Mouse (Mus musculus): ENCODE measurements around the gene Map3k5. TPM values are rescaled to one million over a fixed set of nuclear protein-coding genes. Genes with fewer than 3 reads are reported as not detected.
A peak's percentile ranks its signal among the peaks of the same experiment; 100 is the strongest.

Map3k5 gene
- polyA plus RNA-seq, 1 experiment from 2014 or later: 0.50 TPM

DNA sequence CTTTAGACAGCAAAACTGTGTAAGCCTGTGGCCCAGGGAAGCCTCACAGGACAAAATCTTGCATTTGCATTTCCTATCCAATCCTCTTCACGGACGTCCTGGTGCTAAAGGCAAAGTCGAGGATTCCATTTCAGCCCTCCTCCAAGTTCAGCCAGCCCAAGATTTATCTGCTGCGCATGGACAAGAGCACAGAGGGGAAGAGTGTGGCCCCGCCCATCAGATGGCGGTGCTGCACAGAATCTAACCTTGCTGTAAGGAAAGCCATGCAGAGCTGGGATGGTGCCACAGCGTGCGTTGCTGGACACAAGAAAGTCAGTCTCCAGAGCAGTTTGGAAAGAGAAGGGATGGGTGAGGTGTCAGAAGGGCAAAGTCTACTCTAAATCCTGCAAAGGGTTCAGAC, 226.6 kb downstream of the Map3k5 start:
- ATAC-seq: no peak
- Histone ChIP-seq H3K9ac (replicated peaks) (no peak overlapping the region), H3K9me3 (0 out of 2 replicates have a peak, but pooled peaks cover 3% of the 10 kb centered on the region), H3K27ac (no peak overlapping the region), H3K36me3 (no peaks in the 10 kb centered on the region), H3K4me3 (replicated peaks) (no peak overlapping the region), H3K27me3 (peaks cover 5% of the 10 kb centered on the region; the same call in 1 of the 2 replicates), H3K4me1 (replicated peaks) (no peaks in the 10 kb centered on the region), H3K4me2 (replicated peaks) (no peak overlapping the region)
- 61% methylated on average over 8 of the region's 8 CpGs for WGBS

DNA sequence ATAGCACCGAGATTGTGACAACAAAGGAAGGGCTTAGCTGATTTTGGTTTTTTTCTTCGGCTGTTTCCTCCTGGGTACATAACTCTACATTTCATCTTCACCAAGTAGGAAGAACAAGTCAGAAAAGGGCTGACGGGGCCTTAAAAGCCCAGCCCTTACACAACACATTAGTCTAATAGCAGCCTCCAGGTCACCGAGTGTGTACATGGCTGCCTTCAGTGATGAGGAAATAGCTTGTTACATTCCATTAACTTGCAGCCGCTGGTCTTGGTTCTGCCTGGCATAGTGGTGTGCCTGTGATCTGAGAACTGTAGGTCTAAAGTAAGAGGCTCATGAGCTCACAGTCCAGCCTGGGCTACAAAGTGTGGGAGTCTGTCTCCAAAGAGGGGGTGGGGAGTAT, 230.5 kb downstream of the Map3k5 start:
- H3K4me3 ChIP-seq (replicated peaks): no peak overlapping the region
- H3K27ac ChIP-seq: no peak overlapping the region
- 89% methylated on average over 5 of the region's 5 CpGs for WGBS
- peaks cover 24% of the 10 kb centered on the region for H3K27me3 ChIP-seq
- H3K4me1 ChIP-seq (replicated peaks): no peaks in the 10 kb centered on the region; the same call in 1 of the 2 replicates
- no peak overlapping the region for H3K9ac ChIP-seq (replicated peaks)
- H3K4me2 ChIP-seq (replicated peaks): no peak overlapping the region
- no peaks in the 10 kb centered on the region for H3K36me3 ChIP-seq
- ATAC-seq: no peak
- H3K9me3 ChIP-seq: 0 out of 2 replicates have a peak, but pooled peaks cover 3% of the 10 kb centered on the region

DNA sequence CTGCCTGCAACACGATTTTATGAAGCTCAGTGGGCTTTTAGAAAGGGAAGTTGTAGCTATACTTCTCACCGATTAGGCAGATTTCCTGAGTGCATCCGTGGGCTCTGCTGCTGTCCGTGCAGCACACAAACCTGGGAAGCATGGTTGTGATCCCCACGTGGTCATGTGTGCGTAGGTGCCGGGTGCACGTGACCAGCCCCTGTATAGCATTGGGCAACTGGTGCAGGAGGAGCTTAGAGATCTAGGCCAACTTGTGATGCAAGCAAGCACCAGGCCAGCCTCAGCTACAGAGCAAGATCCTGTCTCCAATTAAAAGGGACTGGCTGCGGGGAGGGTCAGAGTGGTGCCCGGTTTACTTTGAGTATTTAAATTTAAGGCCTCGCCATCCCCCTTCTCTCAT, 232.5 kb downstream of the Map3k5 start:
- Histone ChIP-seq H3K27ac (no peak overlapping the region), H3K4me1 (replicated peaks) (peaks cover 20% of the 10 kb centered on the region), H3K9me3 (0 out of 2 replicates have a peak, but pooled peaks cover 3% of the 10 kb centered on the region), H3K27me3 (peaks cover 21% of the 10 kb centered on the region), H3K36me3 (no peaks in the 10 kb centered on the region), H3K9ac (replicated peaks) (no peak overlapping the region), H3K4me2 (replicated peaks) (no peak overlapping the region), H3K4me3 (replicated peaks) (no peak overlapping the region)
- no peak for ATAC-seq
- 82% methylated on average over 11 of the region's 11 CpGs for WGBS

DNA sequence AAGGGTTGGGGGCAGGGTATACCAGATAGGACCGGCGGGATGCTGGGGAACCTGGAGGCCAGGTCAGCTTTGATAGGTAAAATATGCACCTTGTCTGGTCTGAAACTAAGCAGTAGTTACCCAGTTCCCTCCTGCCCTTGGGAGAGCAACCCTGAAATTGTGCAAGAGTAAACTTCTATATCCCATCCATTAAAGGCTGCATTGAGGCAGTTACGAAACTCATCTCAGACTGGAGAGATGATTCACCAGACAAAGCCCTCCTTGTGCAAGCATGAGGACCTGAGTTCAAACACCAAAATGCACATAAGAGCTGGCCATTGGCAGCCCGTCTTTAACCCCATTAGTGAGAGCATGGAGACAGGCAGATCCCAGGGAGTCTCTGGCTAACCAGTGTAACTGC, 233.2 kb downstream of the Map3k5 start:
- 92% methylated on average over 4 of the region's 4 CpGs for WGBS
- 0 out of 2 replicates have a peak, but pooled peaks cover 3% of the 10 kb centered on the region for H3K9me3 ChIP-seq

DNA sequence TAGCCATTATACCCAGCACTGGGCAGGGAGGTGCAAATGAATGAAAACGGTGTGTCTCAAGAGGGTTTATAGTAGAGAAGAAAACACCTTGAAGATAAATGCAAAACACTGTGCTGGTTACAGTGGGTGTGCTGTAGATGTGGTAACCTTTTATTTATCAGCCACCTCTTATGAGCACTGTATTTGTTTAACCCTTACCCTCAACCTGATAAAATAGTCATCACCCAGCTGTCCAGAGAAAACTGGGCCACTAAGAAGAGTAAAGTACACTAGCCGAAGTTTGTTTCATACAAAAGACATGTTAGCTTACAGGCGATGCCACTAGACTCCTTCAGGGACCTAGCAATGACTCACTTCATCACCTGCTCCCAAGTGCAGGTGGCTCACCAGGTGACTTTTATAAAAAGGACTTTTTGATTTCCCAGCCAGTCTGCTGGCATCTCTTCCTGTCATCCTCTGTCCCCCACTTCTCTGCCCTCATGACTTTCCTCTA, 235.0 kb downstream of the Map3k5 start:
- H3K27ac ChIP-seq: no peak overlapping the region
- WGBS: 80% methylated on average over 3 of the region's 3 CpGs
- no peak overlapping the region for H3K4me2 ChIP-seq (replicated peaks)
- peaks cover 27% of the 10 kb centered on the region for H3K27me3 ChIP-seq
- no peak overlapping the region for H3K9ac ChIP-seq (replicated peaks)
- no peaks in the 10 kb centered on the region for H3K36me3 ChIP-seq
- H3K4me3 ChIP-seq (replicated peaks): no peak overlapping the region
- no peak for ATAC-seq
- H3K4me1 ChIP-seq (replicated peaks): peaks cover 21% of the 10 kb centered on the region
- 0 out of 2 replicates have a peak, but pooled peaks cover 3% of the 10 kb centered on the region for H3K9me3 ChIP-seq

More for the DNA sequence above, 233.2 kb downstream of the Map3k5 start:
- Histone ChIP-seq H3K27ac (no peak overlapping the region), H3K9ac (replicated peaks) (no peak overlapping the region), H3K4me3 (replicated peaks) (no peak overlapping the region), H3K4me1 (replicated peaks) (peaks cover 21% of the 10 kb centered on the region), H3K36me3 (no peaks in the 10 kb centered on the region), H3K27me3 (peaks cover 27% of the 10 kb centered on the region), H3K4me2 (replicated peaks) (no peak overlapping the region)
- no peak for ATAC-seq

DNA sequence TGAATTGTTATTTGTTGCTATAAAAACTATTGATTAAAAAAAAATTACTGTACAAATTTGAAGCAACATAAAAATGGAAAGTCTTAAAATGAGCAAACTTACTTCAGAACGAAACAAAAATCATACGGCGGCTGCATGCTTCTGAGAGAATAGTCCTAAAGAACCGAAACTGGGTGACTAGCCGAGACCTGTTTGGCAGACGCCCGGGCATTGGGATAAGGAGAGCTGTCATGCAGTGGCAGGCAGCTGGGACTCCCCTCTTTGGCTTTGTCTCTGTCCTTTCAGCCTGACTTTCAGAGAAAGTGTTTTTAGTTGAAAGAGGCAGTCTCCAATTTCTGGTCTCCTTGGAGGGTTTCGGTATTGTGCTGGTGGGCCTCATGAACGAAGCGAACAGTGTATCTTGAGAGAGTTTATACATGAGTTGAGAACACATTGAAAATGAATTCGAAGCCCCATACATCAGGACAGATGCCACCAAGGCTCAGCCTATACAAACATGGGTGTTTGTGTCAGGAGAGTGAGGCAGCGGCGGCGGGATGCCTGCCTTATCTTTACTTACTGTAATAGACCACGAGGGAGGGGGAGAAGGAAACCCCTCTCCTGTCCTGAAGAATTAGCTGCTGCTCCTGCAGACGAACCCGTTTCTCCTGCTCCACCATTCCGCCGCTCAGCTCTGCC, 235.8 kb downstream of the Map3k5 start:
- peaks cover 21% of the 10 kb centered on the region for H3K4me1 ChIP-seq (replicated peaks)
- H3K9ac ChIP-seq (replicated peaks): peak overlapping the region; percentile 48
- H3K4me2 ChIP-seq (replicated peaks): peak overlapping the region; percentile 64
- peak; percentile 13 for ATAC-seq
- H3K4me3 ChIP-seq (replicated peaks): peak overlapping the region; percentile 37
- no peaks in the 10 kb centered on the region for H3K9me3 ChIP-seq
- peaks cover 27% of the 10 kb centered on the region for H3K27me3 ChIP-seq
- no peaks in the 10 kb centered on the region for H3K36me3 ChIP-seq
- WGBS: 20% methylated on average over 19 of the region's 19 CpGs
- peak overlapping the region; percentile 82 for H3K27ac ChIP-seq

DNA sequence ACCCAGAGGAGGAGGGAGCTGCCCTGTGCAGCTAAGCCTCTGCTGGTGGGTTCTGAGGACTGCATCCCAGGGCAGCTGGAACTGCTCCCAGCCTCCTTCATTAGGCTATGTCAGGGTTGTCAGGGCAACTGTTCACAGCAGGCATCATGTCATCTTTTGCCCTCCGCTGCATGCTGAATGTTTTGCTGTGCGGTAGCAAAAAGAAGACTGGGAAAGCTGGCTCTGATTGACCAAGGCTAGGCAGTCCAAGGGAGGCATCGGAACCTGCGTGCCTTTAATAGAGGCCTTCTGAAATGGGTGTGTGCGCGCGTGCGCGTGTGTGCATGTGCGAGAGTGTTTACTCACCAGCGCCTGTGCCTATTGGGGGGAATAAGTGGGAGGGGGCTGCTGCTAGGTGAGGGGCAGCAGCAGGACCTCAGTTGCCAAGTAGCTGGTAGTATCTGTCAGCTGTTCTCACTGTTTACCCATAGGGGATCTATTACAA, 236.4 kb downstream of the Map3k5 start:
- peak; percentile 98 for ATAC-seq
- H3K9me3 ChIP-seq: no peaks in the 10 kb centered on the region
- H3K4me3 ChIP-seq (replicated peaks): peak overlapping the region; percentile 37
- peaks cover 21% of the 10 kb centered on the region for H3K4me1 ChIP-seq (replicated peaks)
- peak overlapping the region; percentile 48 for H3K9ac ChIP-seq (replicated peaks)
- no peaks in the 10 kb centered on the region for H3K36me3 ChIP-seq
- H3K27ac ChIP-seq: peak overlapping the region; percentile 82
- WGBS: 13% methylated on average over 11 of the region's 11 CpGs
- H3K27me3 ChIP-seq: peaks cover 27% of the 10 kb centered on the region
- peak overlapping the region; percentile 64 for H3K4me2 ChIP-seq (replicated peaks)

DNA sequence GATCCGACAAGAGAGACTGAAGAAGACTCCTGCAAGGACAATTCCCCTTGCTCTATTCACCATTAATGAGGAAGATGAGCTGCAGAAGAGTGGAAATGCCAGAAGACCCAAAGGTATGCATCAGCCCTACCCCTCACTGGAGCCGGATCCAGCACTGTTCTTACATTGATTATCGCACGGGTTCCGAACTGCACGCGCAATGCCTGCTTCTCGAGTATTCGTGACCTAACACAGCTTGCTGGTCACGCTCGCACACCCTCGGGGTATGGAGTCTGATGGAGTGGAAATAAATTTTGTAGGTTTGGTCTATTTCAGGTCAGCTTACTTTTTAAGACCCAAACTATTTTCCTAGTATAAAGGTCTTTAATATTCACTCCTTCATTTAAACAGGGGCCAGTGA, 236.9 kb downstream of the Map3k5 start:
- peak overlapping the region; percentile 37 for H3K4me3 ChIP-seq (replicated peaks)
- H3K9me3 ChIP-seq: no peaks in the 10 kb centered on the region
- H3K4me2 ChIP-seq (replicated peaks): peak overlapping the region; percentile 64
- 58% methylated on average over 12 of the region's 12 CpGs for WGBS
- no peaks in the 10 kb centered on the region for H3K36me3 ChIP-seq
- peaks cover 21% of the 10 kb centered on the region for H3K4me1 ChIP-seq (replicated peaks)
- ATAC-seq: no peak; the same call in none of the 2 replicates
- H3K9ac ChIP-seq (replicated peaks): peak overlapping the region; percentile 48; the same call in 1 of the 2 replicates
- peaks cover 27% of the 10 kb centered on the region for H3K27me3 ChIP-seq
- H3K27ac ChIP-seq: peak overlapping the region; percentile 82

DNA sequence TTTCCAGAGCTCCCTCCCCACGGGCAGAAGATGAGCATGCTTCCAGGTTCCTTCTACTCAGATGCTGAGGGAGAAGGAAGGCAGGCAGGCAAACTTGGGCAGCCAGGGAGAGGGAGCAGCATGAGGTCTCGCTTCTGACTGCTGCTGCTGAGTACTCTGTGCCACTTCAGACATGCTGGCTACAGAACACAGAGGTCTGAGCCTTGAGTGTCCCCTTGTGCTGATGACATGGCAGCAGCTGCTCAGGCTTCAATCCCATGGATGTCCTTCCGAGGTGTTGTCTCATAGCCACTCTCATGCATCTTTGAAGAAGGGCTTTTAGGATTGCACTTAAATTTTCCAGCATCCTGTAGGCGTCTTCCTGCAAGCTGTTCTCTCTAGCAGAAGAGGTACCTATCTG, 237.5 kb downstream of the Map3k5 start:
- no peaks in the 10 kb centered on the region for H3K36me3 ChIP-seq
- H3K27me3 ChIP-seq: peaks cover 27% of the 10 kb centered on the region
- H3K4me1 ChIP-seq (replicated peaks): peaks cover 21% of the 10 kb centered on the region
- H3K9me3 ChIP-seq: no peaks in the 10 kb centered on the region
- no peak overlapping the region for H3K27ac ChIP-seq
- peak overlapping the region; percentile 64 for H3K4me2 ChIP-seq (replicated peaks)
- 55% methylated on average over 4 of the region's 4 CpGs for WGBS
- ATAC-seq: no peak
- no peak overlapping the region for H3K4me3 ChIP-seq (replicated peaks)
- H3K9ac ChIP-seq (replicated peaks): no peak overlapping the region

DNA sequence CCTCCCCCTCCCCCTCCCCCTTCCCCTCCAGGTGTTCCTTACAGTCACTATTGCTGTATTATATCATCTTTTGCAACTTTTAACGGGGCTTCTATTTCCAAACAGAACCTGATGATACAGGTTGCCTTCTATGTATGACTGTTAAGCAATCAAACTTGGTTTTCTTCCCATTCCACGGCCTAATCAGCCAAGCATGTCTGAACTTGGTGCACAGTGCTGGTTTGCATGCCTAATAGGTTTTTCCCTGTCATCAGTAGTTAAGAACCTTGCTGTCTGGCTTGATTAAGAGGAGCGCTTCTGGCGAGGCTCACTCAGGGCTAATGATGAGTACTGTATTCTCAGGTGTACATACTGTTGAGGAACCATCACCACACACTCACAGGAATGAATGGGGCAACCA, 239.5 kb downstream of the Map3k5 start:
- 81% methylated on average over 4 of the region's 4 CpGs for WGBS
- Histone ChIP-seq H3K9ac (replicated peaks) (no peak overlapping the region), H3K36me3 (no peaks in the 10 kb centered on the region), H3K4me1 (replicated peaks) (peaks cover 21% of the 10 kb centered on the region), H3K27me3 (peaks cover 16% of the 10 kb centered on the region), H3K4me3 (replicated peaks) (no peak overlapping the region), H3K4me2 (replicated peaks) (no peak overlapping the region), H3K9me3 (no peaks in the 10 kb centered on the region), H3K27ac (no peak overlapping the region)
- no peak for ATAC-seq

DNA sequence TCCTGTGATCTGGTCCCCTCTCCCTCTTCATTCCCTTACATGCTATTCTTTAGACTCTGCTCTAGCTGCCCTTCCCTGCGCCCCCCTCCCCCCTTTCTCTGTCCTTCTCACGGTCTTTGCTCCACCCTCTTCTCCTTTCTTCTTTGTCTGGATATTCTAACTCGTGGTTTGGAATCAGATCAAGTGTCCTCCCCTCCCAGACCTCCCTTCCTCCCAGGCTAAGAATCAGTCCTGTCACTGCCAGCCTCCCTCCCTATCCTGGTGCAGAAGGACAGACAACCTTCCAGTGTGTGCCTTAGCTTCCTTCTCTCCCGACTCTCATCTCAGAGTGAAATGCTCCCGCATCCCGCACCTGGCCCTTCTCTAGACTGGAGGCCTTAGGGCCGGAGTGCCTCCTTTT, 241.8 kb downstream of the Map3k5 start:
- no peak overlapping the region for H3K9ac ChIP-seq (replicated peaks)
- H3K27me3 ChIP-seq: 0 out of 2 replicates have a peak, but pooled peaks cover 8% of the 10 kb centered on the region
- 60% methylated on average over 7 of the region's 7 CpGs for WGBS
- H3K4me3 ChIP-seq (replicated peaks): no peak overlapping the region
- H3K27ac ChIP-seq: no peak overlapping the region
- no peaks in the 10 kb centered on the region for H3K9me3 ChIP-seq
- no peaks in the 10 kb centered on the region for H3K36me3 ChIP-seq
- ATAC-seq: no peak
- H3K4me2 ChIP-seq (replicated peaks): no peak overlapping the region
- peaks cover 9% of the 10 kb centered on the region for H3K4me1 ChIP-seq (replicated peaks)

DNA sequence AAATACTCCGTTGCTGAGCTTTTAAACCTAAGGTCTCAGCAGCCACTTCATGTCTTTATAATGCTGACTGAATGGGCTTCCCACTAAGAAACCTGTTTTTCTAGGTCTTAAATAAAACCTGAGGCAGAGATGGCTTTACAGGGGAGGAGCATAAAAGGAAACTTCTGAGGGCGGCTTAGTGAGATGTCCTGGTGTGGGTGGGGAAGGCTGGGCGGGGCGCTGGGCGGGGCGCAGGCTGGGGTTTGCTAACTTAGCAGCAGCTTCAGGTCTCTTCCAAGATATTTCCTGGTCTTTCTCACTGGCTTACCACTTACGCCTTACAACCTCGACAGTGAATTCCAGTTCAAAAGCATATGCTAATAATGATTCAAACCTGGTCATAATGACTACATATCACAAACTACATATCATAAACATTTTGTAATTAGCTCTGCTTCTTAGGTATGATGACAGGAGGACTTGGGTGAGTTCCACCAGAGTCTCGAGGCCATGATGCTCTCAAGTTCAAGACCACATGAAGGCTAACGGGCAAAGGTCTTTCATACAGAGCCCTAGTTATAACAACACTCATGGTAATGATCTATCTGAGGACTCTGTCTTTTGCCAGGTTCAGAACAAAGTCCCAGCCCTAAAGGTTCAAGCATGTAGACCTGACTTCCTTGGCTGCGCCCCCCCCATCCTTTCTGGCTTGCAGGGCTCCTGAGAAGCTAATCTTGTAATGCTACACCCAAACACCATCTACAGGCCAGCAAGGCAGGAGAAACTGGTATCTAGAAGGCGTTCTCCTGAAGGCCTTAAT, 244.7 kb downstream of the Map3k5 start:
- Histone ChIP-seq H3K4me2 (replicated peaks) (no peak overlapping the region), H3K4me1 (replicated peaks) (peaks cover 15% of the 10 kb centered on the region; the same call in 1 of the 2 replicates), H3K36me3 (no peaks in the 10 kb centered on the region), H3K27ac (no peak overlapping the region), H3K9ac (replicated peaks) (no peak overlapping the region), H3K9me3 (no peaks in the 10 kb centered on the region), H3K27me3 (no peaks in the 10 kb centered on the region), H3K4me3 (replicated peaks) (no peak overlapping the region)
- WGBS: 43% methylated on average over 12 of the region's 12 CpGs
- no peak for ATAC-seq

Measured in midbrain, embryonic 13.5 days (tissue).